Mouse (Mus musculus) intestine, embryonic 15.5 days (tissue): ENCODE data around the gene Fto. TPM values are rescaled to one million over a fixed set of nuclear protein-coding genes. Genes with fewer than 3 reads are reported as not detected.

Experiments
- ATAC-seq: fragments of 200-750 bp; cut with Nextera tagmentation; 2 replicates; pipeline ENCODE4 v1.8.0; 2017; ENCODE audit warnings: moderate TSS enrichment, moderate library complexity
- H3K27ac ChIP-seq: fragments of 300-500 bp; sonication (generic); 2 replicates; pipeline ENCODE4 v1.5.1; 2015; ENCODE audit warnings: mild to moderate bottlenecking, inconsistent platforms
- H3K27me3 ChIP-seq: fragments of 300-500 bp; sonication (generic); replicated peaks from 2 replicates; pipeline ENCODE4 v1.6.1; 2015; ENCODE audit warnings: inconsistent platforms
- H3K36me3 ChIP-seq: fragments of 300-500 bp; sonication (generic); 2 replicates; pipeline ENCODE4 v1.6.1; 2015; ENCODE audit warnings: inconsistent platforms
- H3K4me1 ChIP-seq: fragments of 300-500 bp; sonication (generic); replicated peaks from 2 replicates; pipeline ENCODE4 v1.6.1; 2015; ENCODE audit warnings: inconsistent platforms
- H3K4me2 ChIP-seq: fragments of 300-500 bp; sonication (generic); replicated peaks from 2 replicates; pipeline ENCODE4 v1.6.1; 2015; ENCODE audit warnings: mild to moderate bottlenecking, inconsistent platforms
- H3K4me3 ChIP-seq: fragments of 300-500 bp; sonication (generic); replicated peaks from 2 replicates; pipeline ENCODE4 v1.5.1; 2015; ENCODE audit warnings: inconsistent platforms
- H3K9ac ChIP-seq: fragments of 300-500 bp; sonication (generic); 2 replicates; pipeline ENCODE4 v1.6.1; 2015; ENCODE audit warnings: inconsistent platforms
- H3K9me3 ChIP-seq: fragments of 300-500 bp; sonication (generic); 2 replicates; pipeline ENCODE4 v1.6.1; 2016; ENCODE audit warnings: inconsistent platforms
- WGBS: fragments of 180-500 bp; shearing (Covaris S2); methylation state at CpG from one replicate; pipeline ENCODE4 v1.1.7; 2015; 5-methylcytosine and 5-hydroxymethylcytosine counted together
- polyA plus RNA-seq: library from polyadenylated mRNA; unstranded; fragments of >200 nt; fragmentation: Nextera tagmentation; extraction: Ambion mirVana; gene quantifications from 2 replicates; pipeline ENCODE4 v1.2.1, GENCODE M21; 2015

The Fto gene
- polyA plus RNA-seq, 1 experiment from 2014 or later = 59.7 TPM

GRCm38 (mm10) chr8:91290576-91290975 is 22.7 kb upstream of the Fto start:
- no peak for ATAC-seq
- 63% methylated on average over 4 of the region's 4 CpGs for WGBS
- Histone ChIP-seq H3K4me2 (no peak overlapping the region), H3K36me3 (no peaks in the 10 kb centered on the region), H3K4me1 (no peaks in the 10 kb centered on the region), H3K27ac (no peak overlapping the region), H3K27me3 (no peaks in the 10 kb centered on the region), H3K4me3 (no peak overlapping the region), H3K9me3 (no peaks in the 10 kb centered on the region), H3K9ac (no peak overlapping the region)

GRCm38 (mm10) chr8:91295786-91296185 is 17.5 kb upstream of the Fto start:
- WGBS = 92% methylated on average over 5 of the region's 5 CpGs
- H3K4me1 ChIP-seq = no peaks in the 10 kb centered on the region
- no peaks in the 10 kb centered on the region for H3K27me3 ChIP-seq
- no peak overlapping the region for H3K27ac ChIP-seq
- H3K4me2 ChIP-seq = no peak overlapping the region
- H3K9me3 ChIP-seq = no peaks in the 10 kb centered on the region
- no peak for ATAC-seq
- no peaks in the 10 kb centered on the region for H3K36me3 ChIP-seq
- H3K4me3 ChIP-seq = no peak overlapping the region
- H3K9ac ChIP-seq = no peak overlapping the region

GRCm38 (mm10) chr8:91298672-91299071 is 14.7 kb upstream of the Fto start:
- Histone ChIP-seq H3K4me2 (no peak overlapping the region), H3K36me3 (no peaks in the 10 kb centered on the region), H3K27me3 (no peaks in the 10 kb centered on the region), H3K4me3 (no peak overlapping the region), H3K27ac (no peak overlapping the region), H3K9me3 (no peaks in the 10 kb centered on the region), H3K4me1 (no peaks in the 10 kb centered on the region), H3K9ac (no peak overlapping the region)
- 91% methylated on average over 2 of the region's 2 CpGs for WGBS
- ATAC-seq = no peak

GRCm38 (mm10) chr8:91304481-91305386 is 8.6 kb upstream of the Fto start:
- ATAC-seq = no peak
- Histone ChIP-seq H3K36me3 (no peaks in the 10 kb centered on the region), H3K4me2 (no peak overlapping the region), H3K9me3 (no peaks in the 10 kb centered on the region), H3K27me3 (no peaks in the 10 kb centered on the region), H3K9ac (no peak overlapping the region), H3K27ac (no peak overlapping the region), H3K4me1 (no peaks in the 10 kb centered on the region), H3K4me3 (no peak overlapping the region)
- 82% methylated on average over 17 of the region's 17 CpGs for WGBS

- Histone ChIP-seq H3K27me3 (no peaks in the 10 kb centered on the region), H3K27ac (no peak overlapping the region), H3K4me3 (peak overlapping the region; percentile 84), H3K4me2 (peak overlapping the region; percentile 62), H3K9me3 (no peaks in the 10 kb centered on the region), H3K9ac (peak overlapping the region; percentile 50; the same call in 1 of the 2 replicates), H3K36me3 (no peaks in the 10 kb centered on the region), H3K4me1 (peaks cover 20% of the 10 kb centered on the region)
- 72% methylated on average over 2 of the region's 2 CpGs for WGBS
- no peak for ATAC-seq
These were observed 983 bp upstream of the Fto start for GRCm38 (mm10) chr8:91312342-91312741.

- H3K9me3 ChIP-seq = no peaks in the 10 kb centered on the region
- H3K4me1 ChIP-seq = peaks cover 14% of the 10 kb centered on the region
- H3K4me3 ChIP-seq = no peak overlapping the region
- H3K27me3 ChIP-seq = no peaks in the 10 kb centered on the region
- WGBS = 89% methylated on average over 5 of the region's 5 CpGs
- no peak overlapping the region for H3K27ac ChIP-seq
- H3K9ac ChIP-seq = no peak overlapping the region
- H3K36me3 ChIP-seq = no peaks in the 10 kb centered on the region
- no peak overlapping the region for H3K4me2 ChIP-seq
- ATAC-seq = no peak
These were observed 4.4 kb downstream of the Fto start for GRCm38 (mm10) chr8:91317567-91318227.

GRCm38 (mm10) chr8:91318938-91319729 is 5.8 kb downstream of the Fto start:
- Histone ChIP-seq H3K9ac (no peak overlapping the region), H3K36me3 (no peaks in the 10 kb centered on the region), H3K9me3 (no peaks in the 10 kb centered on the region), H3K4me1 (peaks cover 11% of the 10 kb centered on the region), H3K27me3 (no peaks in the 10 kb centered on the region), H3K4me2 (no peak overlapping the region), H3K27ac (no peak overlapping the region), H3K4me3 (no peak overlapping the region)
- ATAC-seq = no peak
- WGBS = 42% methylated on average over 7 of the region's 7 CpGs

GRCm38 (mm10) chr8:91323511-91323910 is 10.2 kb downstream of the Fto start:
- Histone ChIP-seq H3K9me3 (no peaks in the 10 kb centered on the region), H3K9ac (no peak overlapping the region), H3K27me3 (no peaks in the 10 kb centered on the region), H3K4me3 (no peak overlapping the region), H3K4me2 (no peak overlapping the region), H3K36me3 (no peaks in the 10 kb centered on the region), H3K27ac (no peak overlapping the region), H3K4me1 (no peaks in the 10 kb centered on the region)
- ATAC-seq = no peak
- 89% methylated on average over 7 of the region's 7 CpGs for WGBS

GRCm38 (mm10) chr8:91324271-91324670 is 10.9 kb downstream of the Fto start:
- no peak overlapping the region for H3K4me2 ChIP-seq
- ATAC-seq = no peak
- H3K9ac ChIP-seq = no peak overlapping the region
- peaks cover 4% of the 10 kb centered on the region for H3K4me1 ChIP-seq
- WGBS = 64% methylated on average over 9 of the region's 9 CpGs
- no peak overlapping the region for H3K4me3 ChIP-seq
- no peak overlapping the region for H3K27ac ChIP-seq
- H3K9me3 ChIP-seq = no peaks in the 10 kb centered on the region
- H3K36me3 ChIP-seq = no peaks in the 10 kb centered on the region
- H3K27me3 ChIP-seq = no peaks in the 10 kb centered on the region

GRCm38 (mm10) chr8:91324916-91325315 is 11.6 kb downstream of the Fto start:
- no peaks in the 10 kb centered on the region for H3K27me3 ChIP-seq
- no peak for ATAC-seq
- no peaks in the 10 kb centered on the region for H3K9me3 ChIP-seq
- no peak overlapping the region for H3K4me2 ChIP-seq
- H3K4me3 ChIP-seq = no peak overlapping the region
- H3K27ac ChIP-seq = no peak overlapping the region
- H3K4me1 ChIP-seq = peaks cover 11% of the 10 kb centered on the region
- H3K9ac ChIP-seq = no peak overlapping the region
- H3K36me3 ChIP-seq = no peaks in the 10 kb centered on the region
- 90% methylated on average over 4 of the region's 4 CpGs for WGBS

GRCm38 (mm10) chr8:91326018-91326417 is 12.7 kb downstream of the Fto start:
- no peaks in the 10 kb centered on the region for H3K36me3 ChIP-seq
- no peaks in the 10 kb centered on the region for H3K27me3 ChIP-seq
- no peaks in the 10 kb centered on the region for H3K9me3 ChIP-seq
- 46% methylated on average over 3 of the region's 3 CpGs for WGBS
- H3K27ac ChIP-seq = no peak overlapping the region
- H3K9ac ChIP-seq = no peak overlapping the region
- peaks cover 22% of the 10 kb centered on the region for H3K4me1 ChIP-seq
- H3K4me3 ChIP-seq = no peak overlapping the region
- no peak overlapping the region for H3K4me2 ChIP-seq
- ATAC-seq = no peak

- ATAC-seq = no peak
- Histone ChIP-seq H3K9me3 (no peaks in the 10 kb centered on the region), H3K36me3 (no peaks in the 10 kb centered on the region), H3K4me2 (no peak overlapping the region), H3K9ac (no peak overlapping the region), H3K27ac (no peak overlapping the region), H3K27me3 (no peaks in the 10 kb centered on the region), H3K4me3 (no peak overlapping the region), H3K4me1 (peaks cover 29% of the 10 kb centered on the region)
- 91% methylated on average over 6 of the region's 6 CpGs for WGBS
These were observed 13.6 kb downstream of the Fto start for GRCm38 (mm10) chr8:91326946-91327345.
